Mouse (Mus musculus): ENCODE data around the gene Cgn.

DNA sequence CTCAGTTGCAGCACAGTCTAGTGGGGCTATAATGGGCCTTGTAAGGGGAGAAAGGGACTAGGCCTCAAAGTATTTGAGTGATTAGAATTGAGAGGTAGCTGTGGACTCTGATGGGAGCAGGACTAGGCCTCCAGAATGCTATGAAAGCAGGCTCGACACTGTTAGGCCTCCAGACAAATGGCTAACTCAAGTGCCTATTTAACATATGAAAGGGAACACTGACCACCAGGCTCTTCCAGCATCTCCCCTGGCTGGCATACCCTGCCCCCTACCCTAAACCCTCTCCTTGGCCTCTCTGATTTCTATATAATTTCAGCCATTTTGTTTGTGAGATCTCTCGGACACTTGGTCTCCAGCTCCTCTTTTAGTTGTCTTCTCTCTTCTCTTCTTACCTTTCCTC is 8.1 kb upstream of the Cgn start:
- TF ChIP-seq CTCF (conservative IDR thresholded peaks at IDR 0.05; ENCODE audit: low read length) (no peak), POU5F1 (IDR thresholded peaks at IDR 0.05; ENCODE audit: borderline replicate concordance, low read length) (no peak)
